Mouse (Mus musculus): ENCODE measurements at regions not wholly inside any gene's neighbourhood (a gene's known extent, or its start where the extent isn't known, plus 50 kb on each side); places are given as distances from the start of the nearest gene placed in this dataset.

GRCm38 (mm10) chr1:89268806-89269205 lies 185.8 kb upstream of the Agap1 start:
- DNase-seq (ENCODE audit: low spot score): no peak

GRCm38 (mm10) chr1:89271743-89272142 lies 182.9 kb upstream of the Agap1 start:
- H3K4me2 ChIP-seq (ENCODE audit: low read length): no peak overlapping the region
- H3K27ac ChIP-seq: no peak overlapping the region
- H3K4me3 ChIP-seq (replicated peaks; ENCODE audit: low read depth, low read length): no peak overlapping the region
- H3K9me3 ChIP-seq (replicated peaks; ENCODE audit: low read length): no peaks in the 10 kb centered on the region
- 63% methylated on average over 8 of the region's 8 CpGs for WGBS
- DNase-seq (ENCODE audit: low spot score) (no peak), ATAC-seq (replicated peaks; ENCODE audit: low FRiP score, low read depth) (no peak)
- no peaks in the 10 kb centered on the region for H3K4me1 ChIP-seq (replicated peaks; ENCODE audit: insufficient read depth, low read length)
- no peak overlapping the region for H3K9ac ChIP-seq (ENCODE audit: low read depth, low read length)
- H3K36me3 ChIP-seq (ENCODE audit: insufficient read depth, low read length): no peaks in the 10 kb centered on the region
- H3K27me3 ChIP-seq (ENCODE audit: insufficient read depth, low read length): no peaks in the 10 kb centered on the region
- no peak for TF ChIP-seq CTCF (IDR thresholded peaks at IDR 0.05; ENCODE audit: low read depth)

More at GRCm38 (mm10) chr1:89268806-89269205, 185.8 kb upstream of the Agap1 start:
- Histone ChIP-seq H3K4me3 (replicated peaks; ENCODE audit: low read depth, low read length) (no peak overlapping the region), H3K4me1 (replicated peaks; ENCODE audit: insufficient read depth, low read length) (no peaks in the 10 kb centered on the region), H3K9ac (ENCODE audit: low read depth, low read length) (no peak overlapping the region), H3K4me2 (ENCODE audit: low read length) (no peak overlapping the region), H3K36me3 (ENCODE audit: insufficient read depth, low read length) (no peaks in the 10 kb centered on the region), H3K9me3 (replicated peaks; ENCODE audit: low read length) (no peaks in the 10 kb centered on the region), H3K27me3 (ENCODE audit: insufficient read depth, low read length) (no peaks in the 10 kb centered on the region), H3K27ac (no peak overlapping the region)
- no peak for ATAC-seq (replicated peaks; ENCODE audit: low FRiP score, low read depth)
- 63% methylated on average over 2 of the region's 2 CpGs for WGBS
- TF ChIP-seq CTCF (IDR thresholded peaks at IDR 0.05; ENCODE audit: low read depth): no peak

GRCm38 (mm10) chr1:89273021-89273420 lies 181.6 kb upstream of the Agap1 start:
- 73% methylated on average over 10 of the region's 10 CpGs for WGBS
- no peak overlapping the region for H3K27ac ChIP-seq
- H3K4me3 ChIP-seq (replicated peaks; ENCODE audit: low read depth, low read length): no peak overlapping the region
- DNase-seq (ENCODE audit: low spot score) (no peak), ATAC-seq (replicated peaks; ENCODE audit: low FRiP score, low read depth) (no peak)
- H3K36me3 ChIP-seq (ENCODE audit: insufficient read depth, low read length): no peaks in the 10 kb centered on the region
- no peaks in the 10 kb centered on the region for H3K9me3 ChIP-seq (replicated peaks; ENCODE audit: low read length)
- H3K4me1 ChIP-seq (replicated peaks; ENCODE audit: insufficient read depth, low read length): no peaks in the 10 kb centered on the region
- no peak overlapping the region for H3K4me2 ChIP-seq (ENCODE audit: low read length)
- H3K9ac ChIP-seq (ENCODE audit: low read depth, low read length): no peak overlapping the region
- H3K27me3 ChIP-seq (ENCODE audit: insufficient read depth, low read length): no peaks in the 10 kb centered on the region
- no peak for TF ChIP-seq CTCF (IDR thresholded peaks at IDR 0.05; ENCODE audit: low read depth)

GRCm38 (mm10) chr1:89273786-89274362 lies 180.7 kb upstream of the Agap1 start:
- Histone ChIP-seq H3K9ac (ENCODE audit: low read depth, low read length) (no peak overlapping the region), H3K27me3 (ENCODE audit: insufficient read depth, low read length) (no peaks in the 10 kb centered on the region), H3K36me3 (ENCODE audit: insufficient read depth, low read length) (no peaks in the 10 kb centered on the region), H3K9me3 (replicated peaks; ENCODE audit: low read length) (no peaks in the 10 kb centered on the region), H3K4me2 (ENCODE audit: low read length) (no peak overlapping the region), H3K4me3 (replicated peaks; ENCODE audit: low read depth, low read length) (no peak overlapping the region), H3K4me1 (replicated peaks; ENCODE audit: insufficient read depth, low read length) (no peaks in the 10 kb centered on the region), H3K27ac (no peak overlapping the region)
- no peak for TF ChIP-seq CTCF (IDR thresholded peaks at IDR 0.05; ENCODE audit: low read depth)
- ATAC-seq (replicated peaks; ENCODE audit: low FRiP score, low read depth) (no peak), DNase-seq (ENCODE audit: low spot score) (no peak)
- 93% methylated on average over 10 of the region's 10 CpGs for WGBS

GRCm38 (mm10) chr1:89279382-89279781 lies 175.2 kb upstream of the Agap1 start:
- ATAC-seq (replicated peaks; ENCODE audit: low FRiP score, low read depth) (no peak), DNase-seq (ENCODE audit: low spot score) (no peak)
- H3K4me1 ChIP-seq (replicated peaks; ENCODE audit: insufficient read depth, low read length): no peaks in the 10 kb centered on the region
- TF ChIP-seq CTCF (IDR thresholded peaks at IDR 0.05; ENCODE audit: low read depth): no peak
- H3K36me3 ChIP-seq (ENCODE audit: insufficient read depth, low read length): no peaks in the 10 kb centered on the region
- no peak overlapping the region for H3K9ac ChIP-seq (ENCODE audit: low read depth, low read length)
- no peak overlapping the region for H3K4me3 ChIP-seq (replicated peaks; ENCODE audit: low read depth, low read length)
- no peaks in the 10 kb centered on the region for H3K9me3 ChIP-seq (replicated peaks; ENCODE audit: low read length)
- no peaks in the 10 kb centered on the region for H3K27me3 ChIP-seq (ENCODE audit: insufficient read depth, low read length)
- no peak overlapping the region for H3K27ac ChIP-seq
- H3K4me2 ChIP-seq (ENCODE audit: low read length): no peak overlapping the region
- WGBS: 50% methylated on average over 5 of the region's 5 CpGs

GRCm38 (mm10) chr1:89281107-89281655 lies 173.4 kb upstream of the Agap1 start:
- H3K4me1 ChIP-seq (replicated peaks; ENCODE audit: insufficient read depth, low read length): no peaks in the 10 kb centered on the region
- no peak overlapping the region for H3K4me3 ChIP-seq (replicated peaks; ENCODE audit: low read depth, low read length)
- H3K4me2 ChIP-seq (ENCODE audit: low read length): no peak overlapping the region
- no peaks in the 10 kb centered on the region for H3K36me3 ChIP-seq (ENCODE audit: insufficient read depth, low read length)
- H3K27me3 ChIP-seq (ENCODE audit: insufficient read depth, low read length): no peaks in the 10 kb centered on the region
- ATAC-seq (replicated peaks; ENCODE audit: low FRiP score, low read depth) (no peak), DNase-seq (ENCODE audit: low spot score) (peak; percentile 75)
- WGBS: 57% methylated on average over 1 of the region's 1 CpGs
- TF ChIP-seq CTCF (IDR thresholded peaks at IDR 0.05; ENCODE audit: low read depth): no peak
- H3K9ac ChIP-seq (ENCODE audit: low read depth, low read length): no peak overlapping the region
- H3K27ac ChIP-seq: no peak overlapping the region
- H3K9me3 ChIP-seq (replicated peaks; ENCODE audit: low read length): no peaks in the 10 kb centered on the region

GRCm38 (mm10) chr1:89285041-89285440 lies 169.6 kb upstream of the Agap1 start:
- DNase-seq (ENCODE audit: low spot score) (no peak), ATAC-seq (replicated peaks; ENCODE audit: low FRiP score, low read depth) (no peak)
- H3K9ac ChIP-seq (ENCODE audit: low read depth, low read length): no peak overlapping the region
- no peak overlapping the region for H3K4me3 ChIP-seq (replicated peaks; ENCODE audit: low read depth, low read length)
- TF ChIP-seq CTCF (IDR thresholded peaks at IDR 0.05; ENCODE audit: low read depth): no peak
- no peaks in the 10 kb centered on the region for H3K9me3 ChIP-seq (replicated peaks; ENCODE audit: low read length)
- no peaks in the 10 kb centered on the region for H3K27me3 ChIP-seq (ENCODE audit: insufficient read depth, low read length)
- H3K36me3 ChIP-seq (ENCODE audit: insufficient read depth, low read length): no peaks in the 10 kb centered on the region
- no peak overlapping the region for H3K4me2 ChIP-seq (ENCODE audit: low read length)
- H3K27ac ChIP-seq: no peak overlapping the region
- H3K4me1 ChIP-seq (replicated peaks; ENCODE audit: insufficient read depth, low read length): no peaks in the 10 kb centered on the region
- WGBS: 80% methylated on average over 4 of the region's 4 CpGs

Measured in kidney, postnatal 0 days (tissue).